Mouse (Mus musculus): ENCODE data around the gene Gm960. TPM values are rescaled to one million over a fixed set of nuclear protein-coding genes. Genes with fewer than 3 reads are reported as not detected.
A peak's percentile ranks its signal among the peaks of the same experiment; 100 is the strongest.

Gm960 gene
- polyA plus RNA-seq, 1 experiment from 2014 or later: 4.5 TPM

DNA sequence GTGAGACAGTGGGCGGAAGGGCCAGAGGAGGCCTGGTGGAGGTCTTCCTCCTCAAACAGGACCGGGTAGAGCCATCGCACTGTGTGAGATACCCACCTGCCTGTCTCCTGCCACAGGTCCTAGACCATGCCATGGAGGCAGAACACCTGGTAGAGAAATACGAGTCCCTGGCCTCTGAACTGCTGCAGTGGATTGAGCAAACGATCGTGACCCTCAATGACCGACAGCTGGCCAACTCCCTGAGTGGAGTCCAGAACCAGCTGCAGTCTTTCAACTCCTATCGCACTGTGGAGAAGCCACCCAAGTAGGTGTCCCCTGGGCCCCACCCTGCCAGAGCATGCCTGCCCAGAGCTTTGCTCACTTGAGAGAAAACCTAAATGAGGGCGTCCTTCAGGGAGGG lies 30.7 kb upstream of the Gm960 start:
- no peak overlapping the region for H3K27ac ChIP-seq
- no peaks in the 10 kb centered on the region for H3K4me1 ChIP-seq
- H3K4me3 ChIP-seq: no peak overlapping the region
- 87% methylated on average over 9 of the region's 9 CpGs for WGBS
- no peak for DNase-seq (ENCODE audit: low spot score)
- peaks cover 28% of the 10 kb centered on the region for H3K36me3 ChIP-seq
- no peaks in the 10 kb centered on the region for H3K9me3 ChIP-seq (replicated peaks)
- H3K27me3 ChIP-seq (ENCODE audit: low read depth, poor library complexity, severe bottlenecking): no peaks in the 10 kb centered on the region

DNA sequence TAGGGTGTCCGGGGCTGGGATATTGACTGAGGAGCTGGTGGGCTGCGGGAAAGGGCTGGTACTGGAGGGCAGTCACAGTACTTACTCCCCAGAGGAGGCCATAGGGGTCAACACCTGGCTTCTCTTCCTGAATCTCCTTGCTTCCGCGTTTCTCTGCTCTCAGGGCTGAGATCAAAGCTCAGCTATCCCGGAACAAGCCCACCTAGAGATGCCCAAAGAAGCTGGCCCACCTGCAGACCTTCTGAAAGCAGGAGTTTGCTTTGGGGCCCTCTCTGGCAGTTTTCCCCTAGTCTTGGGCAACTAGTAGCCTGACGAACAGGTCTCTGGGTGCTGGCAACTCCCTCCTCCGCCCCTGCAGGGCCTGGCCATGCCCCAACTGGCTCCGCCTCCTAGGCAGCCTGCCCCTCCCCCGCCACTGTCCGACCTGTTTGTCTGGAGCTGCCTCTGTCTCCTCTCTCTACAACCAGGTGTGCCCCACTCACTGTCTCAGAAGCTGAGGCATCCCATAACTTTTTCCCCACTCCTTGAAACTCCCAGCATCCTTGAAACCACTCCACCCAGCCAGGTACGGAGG lies 22.3 kb upstream of the Gm960 start:
- Histone ChIP-seq H3K4me3 (peak overlapping the region; percentile 18), H3K27me3 (ENCODE audit: low read depth, poor library complexity, severe bottlenecking) (peaks cover 26% of the 10 kb centered on the region), H3K4me1 (peaks cover 33% of the 10 kb centered on the region), H3K9me3 (replicated peaks) (no peaks in the 10 kb centered on the region), H3K27ac (peak overlapping the region; percentile 37), H3K36me3 (0 out of 2 replicates have a peak, but pooled peaks cover 4% of the 10 kb centered on the region)
- WGBS: 11% methylated on average over 11 of the region's 11 CpGs
- peak; percentile 46 for DNase-seq (ENCODE audit: low spot score)

DNA sequence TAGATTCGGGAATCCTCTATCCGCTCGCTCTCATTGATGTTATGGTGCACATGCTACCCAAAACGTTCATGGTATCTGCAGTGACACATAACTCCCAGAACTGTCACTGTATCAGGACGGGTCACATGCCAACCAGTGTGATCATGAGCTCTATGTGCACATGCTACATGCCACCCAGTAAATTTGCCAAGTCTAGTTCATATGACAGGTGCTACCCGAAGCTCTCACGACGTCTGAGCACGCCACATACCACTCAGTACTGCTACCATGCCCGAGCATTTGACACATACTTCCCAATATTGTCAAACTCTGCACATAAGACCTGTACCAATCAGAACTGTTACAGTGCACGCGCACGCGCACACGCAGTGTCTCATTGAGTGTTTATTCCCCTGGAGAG lies 21.6 kb upstream of the Gm960 start:
- H3K4me3 ChIP-seq: no peak overlapping the region
- peaks cover 33% of the 10 kb centered on the region for H3K4me1 ChIP-seq
- DNase-seq (ENCODE audit: low spot score): no peak
- 0 out of 2 replicates have a peak, but pooled peaks cover 4% of the 10 kb centered on the region for H3K36me3 ChIP-seq
- WGBS: 84% methylated on average over 15 of the region's 15 CpGs
- H3K27ac ChIP-seq: no peak overlapping the region
- no peaks in the 10 kb centered on the region for H3K9me3 ChIP-seq (replicated peaks)
- H3K27me3 ChIP-seq (ENCODE audit: low read depth, poor library complexity, severe bottlenecking): peaks cover 29% of the 10 kb centered on the region

DNA sequence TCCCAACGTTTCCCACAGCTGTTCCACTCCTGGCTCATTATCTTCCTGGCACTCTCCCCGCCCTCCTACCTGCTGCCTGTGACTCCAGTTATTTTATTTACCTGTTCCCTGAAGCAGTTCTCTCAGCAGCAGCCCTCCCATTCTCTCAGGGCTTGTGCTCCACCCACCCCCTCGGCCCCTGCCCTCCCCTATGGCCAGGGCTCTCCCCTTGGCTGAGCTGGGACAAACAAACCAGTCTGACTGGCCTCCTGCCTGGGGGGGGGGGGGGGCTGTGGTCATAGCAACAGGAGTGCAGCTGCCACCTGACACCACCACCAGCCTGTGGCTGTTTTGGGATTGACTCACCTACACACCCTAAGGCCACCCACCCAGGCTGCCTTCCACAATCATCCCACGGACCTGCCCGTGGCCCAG lies 20.9 kb upstream of the Gm960 start:
- WGBS: 26% methylated on average over 5 of the region's 5 CpGs
- DNase-seq (ENCODE audit: low spot score): peak; percentile 61
- H3K4me1 ChIP-seq: peaks cover 33% of the 10 kb centered on the region
- H3K36me3 ChIP-seq: no peaks in the 10 kb centered on the region
- no peaks in the 10 kb centered on the region for H3K9me3 ChIP-seq (replicated peaks)
- peaks cover 36% of the 10 kb centered on the region for H3K27me3 ChIP-seq (ENCODE audit: low read depth, poor library complexity, severe bottlenecking)
- peak overlapping the region; percentile 5; the same call in 1 of the 2 replicates for H3K4me3 ChIP-seq
- H3K27ac ChIP-seq: no peak overlapping the region

DNA sequence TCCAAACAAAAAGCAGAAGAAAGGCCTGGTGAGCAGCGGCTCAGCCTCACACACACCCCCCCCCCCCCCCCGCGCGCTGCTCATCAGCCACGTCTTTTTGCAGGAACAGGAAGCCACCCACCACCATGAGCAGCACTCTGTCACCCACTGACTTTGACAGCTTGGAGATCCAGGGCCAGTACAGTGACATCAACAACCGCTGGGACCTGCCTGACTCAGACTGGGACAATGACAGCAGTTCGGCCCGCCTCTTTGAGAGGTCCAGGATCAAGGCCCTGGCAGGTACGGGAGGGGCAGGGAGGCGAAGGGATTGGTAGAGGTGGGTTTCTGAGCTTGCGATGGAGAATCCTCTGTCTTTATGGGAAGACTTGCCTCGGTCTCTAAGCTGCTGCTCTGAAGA lies 20.2 kb upstream of the Gm960 start:
- no peak overlapping the region for H3K27ac ChIP-seq
- no peak overlapping the region for H3K4me3 ChIP-seq
- 29% methylated on average over 11 of the region's 12 CpGs for WGBS
- H3K36me3 ChIP-seq: no peaks in the 10 kb centered on the region
- DNase-seq (ENCODE audit: low spot score): no peak
- peaks cover 43% of the 10 kb centered on the region for H3K27me3 ChIP-seq (ENCODE audit: low read depth, poor library complexity, severe bottlenecking)
- peaks cover 39% of the 10 kb centered on the region for H3K4me1 ChIP-seq
- H3K9me3 ChIP-seq (replicated peaks): no peaks in the 10 kb centered on the region

DNA sequence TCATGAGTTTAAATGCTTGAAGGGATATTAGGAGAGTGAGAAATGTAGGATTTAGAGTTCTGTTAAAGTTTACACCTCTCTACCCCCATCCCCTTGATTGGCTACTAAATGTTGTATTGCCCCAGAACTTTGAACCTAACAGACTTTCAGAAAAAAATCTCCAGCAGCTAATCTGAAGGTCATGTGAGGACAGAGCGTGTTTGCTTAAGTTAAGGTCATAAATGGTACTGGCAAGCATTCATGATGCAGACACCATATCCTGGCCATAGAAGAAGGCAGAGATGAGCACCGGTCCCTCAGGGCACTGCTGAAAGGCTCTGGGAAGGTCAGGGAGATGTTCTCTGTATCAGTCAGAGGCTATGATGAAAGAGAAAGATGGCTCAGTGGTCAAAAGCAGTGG lies 18.8 kb upstream of the Gm960 start:
- Histone ChIP-seq H3K27me3 (ENCODE audit: low read depth, poor library complexity, severe bottlenecking) (peaks cover 57% of the 10 kb centered on the region), H3K4me3 (no peak overlapping the region), H3K4me1 (peaks cover 53% of the 10 kb centered on the region), H3K9me3 (replicated peaks) (no peaks in the 10 kb centered on the region), H3K27ac (no peak overlapping the region), H3K36me3 (no peaks in the 10 kb centered on the region)
- WGBS: 97% methylated on average over 2 of the region's 2 CpGs
- no peak for DNase-seq (ENCODE audit: low spot score)

DNA sequence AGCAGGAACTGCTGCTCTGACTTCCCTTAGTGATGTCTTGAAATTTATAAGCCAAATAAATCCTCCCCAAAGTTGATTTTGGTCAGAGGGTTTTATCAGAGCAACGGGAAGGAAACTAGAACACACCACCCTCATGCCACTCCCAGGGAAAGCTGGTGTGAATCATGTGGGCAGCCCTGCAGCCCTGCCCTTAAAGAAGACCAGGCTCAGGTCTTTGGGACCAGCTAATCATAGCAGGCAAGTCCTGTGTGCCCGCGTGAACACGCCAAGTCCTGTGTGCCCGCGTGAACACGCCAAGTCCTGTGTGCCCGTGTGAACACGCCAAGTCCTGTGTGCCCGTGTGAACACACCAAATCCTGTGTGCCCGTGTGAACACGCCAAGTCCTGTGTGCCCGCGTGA lies 18.3 kb upstream of the Gm960 start:
- Histone ChIP-seq H3K27ac (no peak overlapping the region), H3K4me1 (peaks cover 56% of the 10 kb centered on the region), H3K4me3 (no peak overlapping the region), H3K27me3 (ENCODE audit: low read depth, poor library complexity, severe bottlenecking) (peaks cover 57% of the 10 kb centered on the region), H3K36me3 (no peaks in the 10 kb centered on the region), H3K9me3 (replicated peaks) (no peaks in the 10 kb centered on the region)
- WGBS: 96% methylated on average over 14 of the region's 14 CpGs
- DNase-seq (ENCODE audit: low spot score): no peak

DNA sequence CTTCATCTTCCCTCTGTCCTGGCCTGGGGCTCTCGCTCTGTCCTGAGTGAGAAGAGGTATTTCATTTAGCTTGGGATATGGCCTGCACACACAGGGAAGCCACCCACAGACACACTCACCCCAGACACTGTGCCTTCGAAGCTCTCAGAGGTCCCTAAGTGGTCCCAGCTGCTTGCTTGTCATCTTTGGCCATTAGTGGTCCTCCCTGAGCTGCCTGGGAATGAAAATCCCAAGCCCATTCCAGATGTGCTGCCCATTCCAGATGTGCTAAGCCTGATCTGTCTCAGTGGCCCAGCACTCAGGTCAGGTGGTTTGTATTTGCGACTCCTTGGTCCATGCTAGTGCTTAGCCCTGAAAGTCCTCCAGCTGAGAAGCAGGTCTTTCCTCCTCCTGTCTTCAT lies 15.4 kb upstream of the Gm960 start:
- Histone ChIP-seq H3K27me3 (ENCODE audit: low read depth, poor library complexity, severe bottlenecking) (peaks cover 67% of the 10 kb centered on the region), H3K4me3 (no peak overlapping the region)
- WGBS: 33% methylated on average over 3 of the region's 3 CpGs

DNA sequence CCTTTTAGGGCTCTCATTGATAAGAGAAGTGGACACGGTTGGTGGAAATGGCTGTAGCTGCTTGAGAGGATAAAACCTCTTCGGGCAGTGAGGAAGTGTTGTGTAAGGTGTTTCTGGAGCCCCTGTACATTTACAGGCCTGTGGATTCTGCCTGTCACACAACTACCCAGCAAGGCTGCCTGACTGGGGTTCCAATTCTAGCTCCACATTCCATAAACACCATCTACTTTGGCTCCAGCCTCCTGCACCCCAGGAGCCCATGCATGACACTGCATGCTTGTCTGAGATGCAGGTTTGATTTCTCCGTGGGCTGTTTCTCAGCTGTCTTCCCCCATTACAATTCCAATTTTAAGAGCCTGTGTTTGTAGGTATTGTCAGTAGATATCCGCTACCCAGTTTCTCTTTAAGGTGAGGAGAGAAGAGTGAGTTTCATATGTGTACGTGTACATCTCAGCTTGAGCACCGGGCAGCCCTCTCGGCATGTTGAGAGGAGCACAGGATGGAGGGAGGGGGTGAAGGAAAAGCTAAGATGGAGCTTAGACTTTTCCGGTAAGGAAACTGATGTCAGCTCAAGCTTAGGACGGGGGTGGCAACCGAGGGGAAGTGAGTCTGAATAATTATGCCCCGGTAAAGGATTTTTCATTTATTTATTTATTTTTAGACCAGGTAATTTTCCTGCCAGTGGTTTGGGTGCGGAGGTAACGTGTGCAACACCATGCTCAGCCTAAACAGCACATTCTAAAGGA lies 14.5 kb upstream of the Gm960 start:
- H3K27me3 ChIP-seq (ENCODE audit: low read depth, poor library complexity, severe bottlenecking): peaks cover 60% of the 10 kb centered on the region
- H3K9me3 ChIP-seq (replicated peaks): no peaks in the 10 kb centered on the region
- peak overlapping the region; percentile 89 for H3K27ac ChIP-seq
- H3K4me1 ChIP-seq: peaks cover 32% of the 10 kb centered on the region
- no peaks in the 10 kb centered on the region for H3K36me3 ChIP-seq
- peak overlapping the region; percentile 77 for H3K4me3 ChIP-seq
- DNase-seq (ENCODE audit: low spot score): no peak
- 46% methylated on average over 13 of the region's 13 CpGs for WGBS

More for the DNA sequence above, 15.4 kb upstream of the Gm960 start:
- no peak overlapping the region for H3K27ac ChIP-seq
- no peak for DNase-seq (ENCODE audit: low spot score)
- peaks cover 35% of the 10 kb centered on the region for H3K4me1 ChIP-seq
- H3K36me3 ChIP-seq: no peaks in the 10 kb centered on the region
- H3K9me3 ChIP-seq (replicated peaks): no peaks in the 10 kb centered on the region

DNA sequence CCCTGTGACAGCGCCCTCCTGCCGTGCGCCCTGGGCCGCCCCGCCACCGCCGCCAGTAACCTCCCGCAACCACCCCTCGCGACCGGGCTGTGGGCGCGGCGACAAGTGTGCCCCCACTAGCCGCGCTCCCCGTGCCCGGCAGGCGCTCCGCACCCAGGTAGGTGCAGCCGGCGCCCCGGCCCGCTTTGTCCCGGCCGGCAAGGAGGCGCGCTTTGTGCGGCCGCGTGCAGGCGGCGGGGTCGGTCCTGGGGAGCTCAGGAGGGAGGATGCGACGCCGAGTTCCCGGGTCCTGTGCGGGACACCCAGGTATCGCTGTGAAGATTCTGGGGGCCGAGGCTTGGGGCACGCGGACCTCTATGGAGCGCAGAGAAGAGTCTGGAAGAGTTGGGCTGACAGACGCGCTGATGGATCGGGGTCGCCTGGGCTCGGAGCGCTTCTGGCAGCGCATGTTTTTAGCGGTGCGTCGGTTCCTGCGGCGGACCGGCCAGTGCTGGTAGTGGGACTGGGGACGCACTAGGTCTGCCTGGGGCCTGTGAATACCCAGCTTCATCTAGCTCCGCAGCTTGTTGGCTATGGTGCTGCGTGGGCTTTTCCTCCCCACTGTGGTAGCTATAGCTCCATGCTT lies 13.8 kb upstream of the Gm960 start:
- Histone ChIP-seq H3K36me3 (no peaks in the 10 kb centered on the region), H3K4me1 (peaks cover 32% of the 10 kb centered on the region), H3K27ac (peak overlapping the region; percentile 89), H3K27me3 (ENCODE audit: low read depth, poor library complexity, severe bottlenecking) (peaks cover 60% of the 10 kb centered on the region), H3K4me3 (peak overlapping the region; percentile 77), H3K9me3 (replicated peaks) (no peaks in the 10 kb centered on the region)
- DNase-seq (ENCODE audit: low spot score): peak; percentile 76
- under 1% methylated on average over 60 of the region's 60 CpGs for WGBS

DNA sequence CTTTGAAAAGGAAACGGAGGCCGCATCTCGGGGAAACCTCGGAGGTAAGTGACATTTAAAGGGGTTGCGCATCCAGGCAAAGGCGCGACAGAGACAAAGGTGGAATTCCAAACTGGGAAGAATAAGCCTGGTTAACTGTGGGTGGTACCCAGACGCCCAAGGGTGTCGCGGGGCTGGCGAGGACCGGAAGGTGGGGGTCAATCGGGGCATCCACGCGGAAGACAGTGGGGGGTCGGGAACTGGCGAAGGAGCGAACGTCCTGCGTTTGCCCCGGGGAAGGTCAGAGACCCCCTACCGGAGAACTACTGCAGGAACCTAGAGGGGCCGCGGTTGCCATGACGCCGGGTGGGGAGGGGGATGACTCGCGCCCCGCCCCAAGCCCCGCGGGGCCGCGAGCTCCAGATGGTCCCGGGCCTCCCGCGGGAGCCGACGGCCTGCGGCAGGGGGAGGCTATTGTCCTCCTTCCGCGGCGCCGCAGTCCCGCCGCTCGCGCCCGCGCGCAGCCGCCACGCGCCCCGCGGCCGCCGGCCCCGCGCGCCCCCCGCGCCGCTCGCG lies 13.2 kb upstream of the Gm960 start:
- Histone ChIP-seq H3K36me3 (no peaks in the 10 kb centered on the region), H3K27me3 (ENCODE audit: low read depth, poor library complexity, severe bottlenecking) (peaks cover 60% of the 10 kb centered on the region), H3K4me3 (peak overlapping the region; percentile 77), H3K9me3 (replicated peaks) (no peaks in the 10 kb centered on the region), H3K4me1 (peaks cover 32% of the 10 kb centered on the region), H3K27ac (peak overlapping the region; percentile 89)
- WGBS: under 1% methylated on average over 59 of the region's 65 CpGs
- peak; percentile 74 for DNase-seq (ENCODE audit: low spot score)

DNA sequence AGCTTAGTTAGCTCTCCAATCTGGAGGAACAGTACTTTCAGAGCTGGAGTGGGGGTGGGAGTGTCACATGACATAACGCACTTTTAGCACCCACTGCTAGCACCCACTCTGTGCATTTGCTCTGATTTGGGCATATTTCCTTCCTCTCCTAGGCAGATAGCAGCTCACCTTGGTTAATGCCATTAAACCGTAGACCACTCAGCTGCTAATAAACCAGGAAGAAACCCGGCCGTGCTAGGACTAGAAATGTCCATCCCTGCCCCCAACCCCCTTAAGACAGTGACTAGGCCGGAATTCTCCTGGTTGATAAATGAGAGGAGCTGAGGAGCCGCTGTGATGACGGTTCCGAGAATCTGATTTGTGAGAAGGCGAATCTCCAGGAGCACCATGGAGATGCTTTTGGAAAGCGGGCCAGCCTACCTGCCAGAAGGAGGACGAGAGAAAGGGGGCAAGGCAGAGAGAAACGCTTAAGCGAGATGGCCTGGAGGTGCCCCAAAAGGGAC lies 12.7 kb upstream of the Gm960 start, which contains the start of gene Sptbn2:
Gene Sptbn2, plus strand, starts transcription at position 70 of the 503 bp plus-strand sequence.
- Histone ChIP-seq H3K4me3 (peak within 1 kb of the TSS; percentile 77), H3K27ac (peak within 1 kb of the TSS; percentile 89), H3K27me3 (ENCODE audit: low read depth, poor library complexity, severe bottlenecking) (peaks cover 60% of the 10 kb centered on the region), H3K4me1 (peaks cover 32% of the 10 kb centered on the region), H3K9me3 (replicated peaks) (no peaks in the 10 kb centered on the region), H3K36me3 (no peaks in the 10 kb centered on the region)
- DNase-seq (ENCODE audit: low spot score): no peak
- WGBS: 6% methylated on average over 13 of the region's 13 CpGs

DNA sequence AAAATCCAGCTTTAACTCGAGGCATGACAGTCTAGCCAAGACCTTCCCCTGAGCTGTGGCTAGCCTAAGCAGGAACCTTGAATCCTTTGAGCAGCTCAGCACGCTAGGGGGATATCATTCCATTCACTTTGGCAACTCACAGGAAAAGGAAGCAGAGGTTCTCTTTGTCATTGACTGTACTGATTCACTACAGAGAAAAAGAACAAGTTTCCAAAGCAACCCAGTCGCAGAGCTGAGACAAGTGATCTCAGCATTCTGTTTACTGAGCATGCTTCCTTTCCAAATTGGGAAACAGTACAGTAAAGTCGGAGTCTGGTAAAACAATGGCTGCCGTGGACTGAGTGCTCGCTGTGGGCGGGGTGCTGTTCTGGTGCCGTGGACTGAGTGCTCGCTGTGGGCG lies 10.3 kb upstream of the Gm960 start:
- H3K27me3 ChIP-seq (ENCODE audit: low read depth, poor library complexity, severe bottlenecking): peaks cover 51% of the 10 kb centered on the region
- H3K4me3 ChIP-seq: no peak overlapping the region
- no peaks in the 10 kb centered on the region for H3K36me3 ChIP-seq
- H3K9me3 ChIP-seq (replicated peaks): no peaks in the 10 kb centered on the region
- WGBS: 87% methylated on average over 10 of the region's 10 CpGs
- no peak overlapping the region for H3K27ac ChIP-seq
- no peak for DNase-seq (ENCODE audit: low spot score)
- H3K4me1 ChIP-seq: peaks cover 26% of the 10 kb centered on the region
